Mouse (Mus musculus): ENCODE measurements at regions not wholly inside any gene's neighbourhood (a gene's known extent, or its start where the extent isn't known, plus 50 kb on each side); places are given as distances from the start of the nearest gene placed in this dataset.

GRCm38 (mm10) chr4:131638105-131638504 is 200.0 kb downstream of the Ptpru start:
- H3K27ac ChIP-seq (ENCODE audit: low read length), result no peak overlapping the region
- no peak overlapping the region for H3K4me2 ChIP-seq (ENCODE audit: low read length)
- H3K36me3 ChIP-seq (ENCODE audit: control insufficient read depth, insufficient read depth, low read length), result no peaks in the 10 kb centered on the region
- H3K9me3 ChIP-seq (replicated peaks; ENCODE audit: control insufficient read depth, low read length, poor library complexity, severe bottlenecking), result no peaks in the 10 kb centered on the region
- no peak overlapping the region for H3K4me3 ChIP-seq (ENCODE audit: low read depth, low read length)
- no peaks in the 10 kb centered on the region for H3K27me3 ChIP-seq (ENCODE audit: control insufficient read depth, insufficient read depth, low read depth, low read length)
- ATAC-seq, result no peak
- no peak overlapping the region for H3K9ac ChIP-seq (ENCODE audit: low read depth, low read length)
- H3K4me1 ChIP-seq (ENCODE audit: control insufficient read depth, insufficient read depth, low read length), result peaks cover 5% of the 10 kb centered on the region; the same call in 1 of the 2 replicates
- 80% methylated on average over 5 of the region's 5 CpGs for WGBS

GRCm38 (mm10) chr4:131656034-131656433 is 182.1 kb downstream of the Ptpru start:
- Histone ChIP-seq H3K27me3 (ENCODE audit: control insufficient read depth, insufficient read depth, low read depth, low read length) (no peaks in the 10 kb centered on the region), H3K4me2 (ENCODE audit: low read length) (no peak overlapping the region), H3K27ac (ENCODE audit: low read length) (no peak overlapping the region), H3K9ac (ENCODE audit: low read depth, low read length) (no peak overlapping the region), H3K36me3 (ENCODE audit: control insufficient read depth, insufficient read depth, low read length) (no peaks in the 10 kb centered on the region), H3K9me3 (replicated peaks; ENCODE audit: control insufficient read depth, low read length, poor library complexity, severe bottlenecking) (no peaks in the 10 kb centered on the region), H3K4me3 (ENCODE audit: low read depth, low read length) (no peak overlapping the region), H3K4me1 (ENCODE audit: control insufficient read depth, insufficient read depth, low read length) (no peaks in the 10 kb centered on the region)
- 66% methylated on average over 8 of the region's 8 CpGs for WGBS
- no peak for ATAC-seq

- 23% methylated on average over 10 of the region's 10 CpGs for WGBS
- Histone ChIP-seq H3K4me2 (ENCODE audit: low read length) (no peak overlapping the region), H3K27me3 (ENCODE audit: control insufficient read depth, insufficient read depth, low read depth, low read length) (no peaks in the 10 kb centered on the region), H3K4me1 (ENCODE audit: control insufficient read depth, insufficient read depth, low read length) (no peaks in the 10 kb centered on the region), H3K36me3 (ENCODE audit: control insufficient read depth, insufficient read depth, low read length) (no peaks in the 10 kb centered on the region), H3K9ac (ENCODE audit: low read depth, low read length) (no peak overlapping the region), H3K9me3 (replicated peaks; ENCODE audit: control insufficient read depth, low read length, poor library complexity, severe bottlenecking) (no peaks in the 10 kb centered on the region), H3K27ac (ENCODE audit: low read length) (no peak overlapping the region), H3K4me3 (ENCODE audit: low read depth, low read length) (no peak overlapping the region)
- no peak for ATAC-seq
Measured at GRCm38 (mm10) chr4:131657922-131658321, 180.2 kb downstream of the Ptpru start.

- ATAC-seq, result no peak
- Histone ChIP-seq H3K36me3 (ENCODE audit: control insufficient read depth, insufficient read depth, low read length) (no peaks in the 10 kb centered on the region), H3K4me3 (ENCODE audit: low read depth, low read length) (no peak overlapping the region), H3K27ac (ENCODE audit: low read length) (no peak overlapping the region), H3K27me3 (ENCODE audit: control insufficient read depth, insufficient read depth, low read depth, low read length) (no peaks in the 10 kb centered on the region), H3K4me1 (ENCODE audit: control insufficient read depth, insufficient read depth, low read length) (no peaks in the 10 kb centered on the region), H3K9ac (ENCODE audit: low read depth, low read length) (no peak overlapping the region), H3K9me3 (replicated peaks; ENCODE audit: control insufficient read depth, low read length, poor library complexity, severe bottlenecking) (no peaks in the 10 kb centered on the region), H3K4me2 (ENCODE audit: low read length) (no peak overlapping the region)
- 88% methylated on average over 2 of the region's 2 CpGs for WGBS
Measured at GRCm38 (mm10) chr4:131660931-131661330, 177.2 kb downstream of the Ptpru start.

GRCm38 (mm10) chr4:131671784-131672515 is 166.1 kb downstream of the Ptpru start:
- no peak for ATAC-seq
- Histone ChIP-seq H3K9me3 (replicated peaks; ENCODE audit: control insufficient read depth, low read length, poor library complexity, severe bottlenecking) (no peaks in the 10 kb centered on the region), H3K27ac (ENCODE audit: low read length) (no peak overlapping the region), H3K9ac (ENCODE audit: low read depth, low read length) (no peak overlapping the region), H3K4me3 (ENCODE audit: low read depth, low read length) (no peak overlapping the region), H3K36me3 (ENCODE audit: control insufficient read depth, insufficient read depth, low read length) (no peaks in the 10 kb centered on the region), H3K4me2 (ENCODE audit: low read length) (no peak overlapping the region), H3K27me3 (ENCODE audit: control insufficient read depth, insufficient read depth, low read depth, low read length) (no peaks in the 10 kb centered on the region), H3K4me1 (ENCODE audit: control insufficient read depth, insufficient read depth, low read length) (no peaks in the 10 kb centered on the region)
- 55% methylated on average over 11 of the region's 11 CpGs for WGBS

GRCm38 (mm10) chr4:131677966-131678365 is 160.1 kb downstream of the Ptpru start:
- WGBS, result 84% methylated on average over 7 of the region's 7 CpGs
- no peak for ATAC-seq

GRCm38 (mm10) chr4:131683176-131683575 is 154.9 kb downstream of the Ptpru start:
- H3K27me3 ChIP-seq (ENCODE audit: control insufficient read depth, insufficient read depth, low read depth, low read length), result no peaks in the 10 kb centered on the region
- H3K4me2 ChIP-seq (ENCODE audit: low read length), result no peak overlapping the region
- H3K36me3 ChIP-seq (ENCODE audit: control insufficient read depth, insufficient read depth, low read length), result no peaks in the 10 kb centered on the region
- 76% methylated on average over 7 of the region's 7 CpGs for WGBS
- H3K4me3 ChIP-seq (ENCODE audit: low read depth, low read length), result no peak overlapping the region
- H3K9me3 ChIP-seq (replicated peaks; ENCODE audit: control insufficient read depth, low read length, poor library complexity, severe bottlenecking), result no peaks in the 10 kb centered on the region
- no peak overlapping the region for H3K27ac ChIP-seq (ENCODE audit: low read length)
- ATAC-seq, result no peak
- no peak overlapping the region for H3K9ac ChIP-seq (ENCODE audit: low read depth, low read length)
- no peaks in the 10 kb centered on the region for H3K4me1 ChIP-seq (ENCODE audit: control insufficient read depth, insufficient read depth, low read length)

More at GRCm38 (mm10) chr4:131677966-131678365, 160.1 kb downstream of the Ptpru start:
- Histone ChIP-seq H3K4me3 (ENCODE audit: low read depth, low read length) (no peak overlapping the region), H3K4me1 (ENCODE audit: control insufficient read depth, insufficient read depth, low read length) (no peaks in the 10 kb centered on the region), H3K4me2 (ENCODE audit: low read length) (no peak overlapping the region), H3K27ac (ENCODE audit: low read length) (no peak overlapping the region), H3K27me3 (ENCODE audit: control insufficient read depth, insufficient read depth, low read depth, low read length) (no peaks in the 10 kb centered on the region), H3K9ac (ENCODE audit: low read depth, low read length) (no peak overlapping the region), H3K36me3 (ENCODE audit: control insufficient read depth, insufficient read depth, low read length) (no peaks in the 10 kb centered on the region), H3K9me3 (replicated peaks; ENCODE audit: control insufficient read depth, low read length, poor library complexity, severe bottlenecking) (no peaks in the 10 kb centered on the region)

GRCm38 (mm10) chr4:131685544-131685943 is 152.5 kb downstream of the Ptpru start:
- H3K9me3 ChIP-seq (replicated peaks; ENCODE audit: control insufficient read depth, low read length, poor library complexity, severe bottlenecking), result no peaks in the 10 kb centered on the region
- H3K4me2 ChIP-seq (ENCODE audit: low read length), result no peak overlapping the region
- H3K27me3 ChIP-seq (ENCODE audit: control insufficient read depth, insufficient read depth, low read depth, low read length), result no peaks in the 10 kb centered on the region
- no peak overlapping the region for H3K4me3 ChIP-seq (ENCODE audit: low read depth, low read length)
- no peak overlapping the region for H3K9ac ChIP-seq (ENCODE audit: low read depth, low read length)
- no peak for ATAC-seq
- H3K36me3 ChIP-seq (ENCODE audit: control insufficient read depth, insufficient read depth, low read length), result no peaks in the 10 kb centered on the region
- WGBS, result 95% methylated on average over 4 of the region's 4 CpGs
- H3K27ac ChIP-seq (ENCODE audit: low read length), result no peak overlapping the region
- no peaks in the 10 kb centered on the region for H3K4me1 ChIP-seq (ENCODE audit: control insufficient read depth, insufficient read depth, low read length)

- Histone ChIP-seq H3K36me3 (ENCODE audit: control insufficient read depth, insufficient read depth, low read length) (no peaks in the 10 kb centered on the region), H3K4me2 (ENCODE audit: low read length) (no peak overlapping the region), H3K9me3 (replicated peaks; ENCODE audit: control insufficient read depth, low read length, poor library complexity, severe bottlenecking) (no peaks in the 10 kb centered on the region), H3K27me3 (ENCODE audit: control insufficient read depth, insufficient read depth, low read depth, low read length) (no peaks in the 10 kb centered on the region), H3K4me1 (ENCODE audit: control insufficient read depth, insufficient read depth, low read length) (no peaks in the 10 kb centered on the region), H3K27ac (ENCODE audit: low read length) (no peak overlapping the region), H3K9ac (ENCODE audit: low read depth, low read length) (no peak overlapping the region), H3K4me3 (ENCODE audit: low read depth, low read length) (no peak overlapping the region)
- ATAC-seq, result no peak
- 7% methylated on average over 5 of the region's 5 CpGs for WGBS
Measured at GRCm38 (mm10) chr4:131694232-131694631, 143.9 kb downstream of the Ptpru start.
